In the genomic region with DNA sequence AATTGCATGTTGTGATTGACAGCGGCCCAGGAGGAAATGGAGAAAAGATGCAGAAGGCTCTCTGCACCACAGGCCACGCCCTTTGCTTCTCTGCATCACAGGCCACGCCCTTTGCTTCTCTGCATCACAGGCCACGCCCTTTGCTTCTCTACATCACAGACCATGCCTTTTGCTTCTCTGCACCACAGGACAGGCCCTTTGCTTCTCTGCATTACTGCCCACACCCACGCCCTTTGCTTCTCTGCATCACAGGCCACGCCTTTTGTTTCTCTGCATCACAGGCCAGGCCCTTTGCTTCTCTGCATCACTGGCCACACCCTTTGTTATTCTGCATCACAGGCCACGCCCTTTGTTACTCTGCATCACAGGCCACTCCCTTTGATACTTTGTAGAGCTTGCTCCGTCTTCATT, we compare ENCODE assay signal across 17 mouse cellular contexts.
DNase-seq lines count a peak whose midpoint lies in the region; ATAC-seq and TF ChIP-seq lines count a peak whose summit lies in the region.
"Had no signal": no experiment of that assay in that cellular context is flagged by ENCODE, and none has a peak within 500 bp of the region (broad histone marks: within the 10 kb centered on the region; RNA-seq: fewer than 3 reads in every experiment).

No protein-coding gene starts in this region.

- no peak for TF ChIP-seq CTCF in stomach, postnatal 0 days (IDR thresholded peaks at IDR 0.05; ENCODE audit: low read depth)

- 84% methylated on average over 8 of the region's 8 CpGs for WGBS in neural tube, embryonic 13.5 days
- WGBS in neural tube, embryonic 15.5 days: 89% methylated on average over 8 of the region's 8 CpGs
- 79% methylated on average over 8 of the region's 8 CpGs for WGBS in stomach, postnatal 0 days

- no peak for ATAC-seq in neural tube, embryonic 13.5 days (ENCODE audit: low read depth)
- no peak for ATAC-seq in neural tube, embryonic 15.5 days (ENCODE audit: low FRiP score)
- peak; percentile 89 for ATAC-seq in inflammation-experienced regulatory T-cells, adult 6 months
- ATAC-seq in stomach, postnatal 0 days (ENCODE audit: low FRiP score, low TSS enrichment): peak; percentile 77; the same call in 1 of the 2 replicates

- no peak for TF ChIP-seq EP300 in stomach, postnatal 0 days (optimal IDR thresholded peaks at IDR 0.05)

- intact Hi-C loops in heart, postnatal 36 days (cut with DNase I): no loop called here

- no peak overlapping the region for H3K4me2 ChIP-seq in neural tube, embryonic 13.5 days
- no peak overlapping the region for H3K4me2 ChIP-seq in neural tube, embryonic 15.5 days
- H3K4me2 ChIP-seq in stomach, postnatal 0 days (replicated peaks; ENCODE audit: low read depth): no peak overlapping the region
- H3K4me2 ChIP-seq: embryonic facial prominence, embryonic 13.5 days; hindbrain, embryonic 12.5 days; lung, embryonic 15.5 days; neural tube, embryonic 12.5 days had no signal

- no peaks in the 10 kb centered on the region; the same call in 1 of the 2 replicates for H3K4me1 ChIP-seq in neural tube, embryonic 13.5 days (replicated peaks)
- H3K4me1 ChIP-seq in neural tube, embryonic 15.5 days: peaks cover 4% of the 10 kb centered on the region; the same call in 1 of the 2 replicates
- H3K4me1 ChIP-seq in stomach, postnatal 0 days (replicated peaks; ENCODE audit: control insufficient read depth, insufficient read depth): no peaks in the 10 kb centered on the region
- H3K4me1 ChIP-seq: embryonic facial prominence, embryonic 13.5 days; hindbrain, embryonic 12.5 days; lung, embryonic 15.5 days; neural tube, embryonic 12.5 days had no signal

- H3K9ac ChIP-seq in neural tube, embryonic 13.5 days: no peak overlapping the region
- no peak overlapping the region for H3K9ac ChIP-seq in neural tube, embryonic 15.5 days (replicated peaks)
- H3K9ac ChIP-seq in stomach, postnatal 0 days (ENCODE audit: low read length): no peak overlapping the region
- H3K9ac ChIP-seq: embryonic facial prominence, embryonic 13.5 days; hindbrain, embryonic 12.5 days; lung, embryonic 15.5 days; neural tube, embryonic 12.5 days had no signal

- no peaks in the 10 kb centered on the region for H3K27me3 ChIP-seq in neural tube, embryonic 13.5 days
- H3K27me3 ChIP-seq in neural tube, embryonic 15.5 days (replicated peaks): no peaks in the 10 kb centered on the region
- H3K27me3 ChIP-seq in stomach, postnatal 0 days (ENCODE audit: control insufficient read depth, insufficient read depth, low read length): no peaks in the 10 kb centered on the region
- H3K27me3 ChIP-seq: CH12.LX; embryonic facial prominence, embryonic 13.5 days; hindbrain, embryonic 12.5 days; lung, embryonic 15.5 days; megakaryocyte, embryonic 14.5 days; neural tube, embryonic 12.5 days had no signal

- DNase-seq in R1 (ENCODE audit: low read depth, low spot score): peak; percentile 55
- no peak for DNase-seq in stomach, postnatal 0 days (ENCODE audit: low spot score)
- no peak for DNase-seq in heart, postnatal 36 days
- DNase-seq in adipocyte (ENCODE audit: low spot score): no peak
- DNase-seq: cerebellum, adult 9-10 months; kidney, adult 8-10 months; kidney, postnatal 36 days; right cerebral cortex, postnatal 4 days had no signal

- H3K36me3 ChIP-seq in neural tube, embryonic 13.5 days: no peaks in the 10 kb centered on the region
- no peaks in the 10 kb centered on the region for H3K36me3 ChIP-seq in neural tube, embryonic 15.5 days
- H3K36me3 ChIP-seq in stomach, postnatal 0 days (ENCODE audit: control insufficient read depth, insufficient read depth, low read length): no peaks in the 10 kb centered on the region
- H3K36me3 ChIP-seq: embryonic facial prominence, embryonic 13.5 days; hindbrain, embryonic 12.5 days; lung, embryonic 15.5 days; neural tube, embryonic 12.5 days had no signal

- H3K27ac ChIP-seq in neural tube, embryonic 13.5 days (replicated peaks): 0 out of 2 replicates have a peak overlapping the region, but pooled peaks have one; percentile 18
- no peak overlapping the region for H3K27ac ChIP-seq in neural tube, embryonic 15.5 days (replicated peaks)
- no peak overlapping the region for H3K27ac ChIP-seq in stomach, postnatal 0 days (replicated peaks)
- H3K27ac ChIP-seq: embryonic facial prominence, embryonic 13.5 days; hindbrain, embryonic 12.5 days; lung, embryonic 15.5 days; neural tube, embryonic 12.5 days had no signal

- H3K4me3 ChIP-seq in neural tube, embryonic 13.5 days: no peak overlapping the region
- no peak overlapping the region for H3K4me3 ChIP-seq in neural tube, embryonic 15.5 days (replicated peaks)
- H3K4me3 ChIP-seq in stomach, postnatal 0 days (ENCODE audit: low read depth, low read length): no peak overlapping the region
- H3K4me3 ChIP-seq: embryonic facial prominence, embryonic 13.5 days; hindbrain, embryonic 12.5 days; lung, embryonic 15.5 days; megakaryocyte, embryonic 14.5 days; neural tube, embryonic 12.5 days had no signal

- 0 out of 2 replicates have a peak, but pooled peaks cover 3% of the 10 kb centered on the region for H3K9me3 ChIP-seq in neural tube, embryonic 13.5 days
- H3K9me3 ChIP-seq in neural tube, embryonic 15.5 days (replicated peaks): no peaks in the 10 kb centered on the region
- no peaks in the 10 kb centered on the region for H3K9me3 ChIP-seq in stomach, postnatal 0 days (ENCODE audit: control insufficient read depth, low read length)
- H3K9me3 ChIP-seq: embryonic facial prominence, embryonic 13.5 days; hindbrain, embryonic 12.5 days; lung, embryonic 15.5 days; neural tube, embryonic 12.5 days had no signal

Comparison
In these comparisons a context has a peak if more than half of its experiments do, and no peak if none do; other contexts are left out.
1. ATAC-seq: peak in inflammation-experienced regulatory T-cells, adult 6 months (single experiment) and stomach, postnatal 0 days (single experiment); none in neural tube, embryonic 13.5 days (single experiment) and neural tube, embryonic 15.5 days (single experiment).